In genomic region chr1:140245465-140245864, GRCm38 (mm10) we compare ENCODE assay signal across 8 mouse cellular contexts. TPM values are rescaled to one million over a fixed set of nuclear protein-coding genes. Genes with fewer than 3 reads are reported as not detected.
DNase-seq lines count a peak whose midpoint lies in the region; ATAC-seq lines count a peak whose summit lies in the region.

No protein-coding gene starts in this region.

- no peak overlapping the region for H3K9ac ChIP-seq in liver, embryonic 16.5 days (ENCODE audit: low read depth, low read length)

- peak; percentile 41 to 68 for DNase-seq in cerebellum, postnatal 4 days (ENCODE audit: low spot score in 2 of 2)
- no peak for DNase-seq in cerebellum, adult 8-10 months
- peak; percentile 85 for DNase-seq in forelimb bud, embryonic 11.5 days (ENCODE audit: low read depth, low spot score)
- DNase-seq in heart, postnatal 25 days (ENCODE audit: low spot score), result peak; percentile 69
- peak; percentile 34 to 51 for DNase-seq in layer of hippocampus, adult 18-20 months (ENCODE audit: low spot score in 2 of 2)
- DNase-seq in ovary, postnatal 36 days (ENCODE audit: low spot score), result peak; percentile 81

- no peaks in the 10 kb centered on the region for H3K9me3 ChIP-seq in liver, embryonic 16.5 days (replicated peaks; ENCODE audit: control insufficient read depth, low read length)

- peak; percentile 60 for ATAC-seq in liver, embryonic 16.5 days (ENCODE audit: low read depth)
- ATAC-seq in CD4-positive, CD25-positive, alpha-beta regulatory T cell, adult 4 months, result no peak

- intact Hi-C loops in heart, postnatal 25 days (cut with DNase I), result no loop called here

- no peaks in the 10 kb centered on the region for H3K4me1 ChIP-seq in liver, embryonic 16.5 days (ENCODE audit: control insufficient read depth, low read depth, low read length)

- no peaks in the 10 kb centered on the region for H3K27me3 ChIP-seq in liver, embryonic 16.5 days (ENCODE audit: control insufficient read depth, insufficient read depth, low read depth, low read length)

- peak overlapping the region; percentile 52 for H3K4me2 ChIP-seq in liver, embryonic 16.5 days (ENCODE audit: low read depth, low read length)

- H3K4me3 ChIP-seq in liver, embryonic 16.5 days (ENCODE audit: low read depth, low read length), result peak overlapping the region; percentile 40

- WGBS in liver, embryonic 16.5 days (ENCODE audit: insufficient replicate concordance), result 1% methylated on average over 17 of the region's 17 CpGs

- H3K36me3 ChIP-seq in liver, embryonic 16.5 days (ENCODE audit: control insufficient read depth, insufficient read depth), result no peaks in the 10 kb centered on the region

- H3K27ac ChIP-seq in liver, embryonic 16.5 days (ENCODE audit: low read length), result no peak overlapping the region

RNA-seq across cellular contexts. Expression of gene Kcnt2, which starts 0.5 kb away (rescaled TPM):
- total RNA-seq in heart, postnatal 25 days (2021), result 1 to 10 TPM; 2.6 to 2.9 TPM
- total RNA-seq in layer of hippocampus, adult 18-20 months (2021), result 10 to 100 TPM; 38.5 to 40.7 TPM
- 0.07 and 0.12 TPM in 2 replicates for polyA plus RNA-seq in liver, embryonic 16.5 days (2015; fragmentation: Nextera tagmentation; extraction: Ambion mirVana)
- not detected for polyA plus RNA-seq in CD4-positive, CD25-positive, alpha-beta regulatory T cell, adult 4 months (2017; shearing (Covaris generic))

Comparison
In these comparisons a context has a peak if more than half of its experiments do, and no peak if none do; other contexts are left out.
1. RNA of gene Kcnt2, which starts 0.5 kb away (total RNA-seq): 38.5 to 40.7 TPM in layer of hippocampus, adult 18-20 months; 2.6 to 2.9 TPM in heart, postnatal 25 days; every median in the first group is over 10 times any median in the second.